Mouse (Mus musculus) cerebellum, postnatal 25 days (tissue): Measurements from ENCODE around the gene Arsb.

Experiments
- DNase-seq, 2 experiments: peaks; one replicate each; pipeline ENCODE4 v3.0.0; 2021; ENCODE audit warnings: mixed read lengths in 2 of 2

The Arsb gene

DNA sequence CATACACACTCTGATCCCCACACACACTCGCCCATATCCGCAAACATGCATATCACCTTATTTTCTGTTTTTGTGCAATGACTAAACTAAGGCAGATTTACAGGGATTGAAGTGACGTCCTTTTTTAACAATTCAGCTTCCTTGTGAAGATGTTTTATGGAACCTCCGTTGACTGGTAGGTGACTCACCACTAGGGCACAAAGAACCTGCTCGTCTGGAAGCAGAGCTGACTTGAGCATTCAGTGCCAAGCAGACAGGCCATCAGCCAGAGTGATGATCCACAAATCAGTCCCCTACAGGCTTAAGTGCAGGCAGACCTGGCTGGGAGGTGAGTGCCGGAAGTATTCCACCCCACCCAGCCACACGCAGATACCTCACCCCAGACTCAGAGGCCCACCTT, 120.7 kb downstream of the Arsb start:
- DNase-seq: no peak

DNA sequence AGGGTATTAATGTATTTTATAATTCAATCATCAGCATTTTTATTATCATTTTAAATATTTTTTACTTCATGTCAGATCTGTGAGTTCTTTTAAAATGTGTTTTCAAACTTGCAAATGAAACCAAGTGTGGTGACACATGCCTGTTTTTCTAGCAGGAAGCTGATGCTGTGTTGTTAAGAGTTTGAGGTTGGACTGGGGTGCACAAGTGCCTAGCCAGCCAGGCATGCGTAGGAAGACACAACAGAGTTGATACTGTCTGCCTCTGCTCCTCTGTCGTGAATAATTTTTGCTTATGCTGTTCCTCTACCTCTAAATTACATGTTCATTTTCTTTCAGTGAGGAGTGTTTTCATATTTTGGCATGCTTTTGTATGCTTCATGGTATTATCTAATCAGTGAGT, 122.7 kb downstream of the Arsb start:
- no peak for DNase-seq

DNA sequence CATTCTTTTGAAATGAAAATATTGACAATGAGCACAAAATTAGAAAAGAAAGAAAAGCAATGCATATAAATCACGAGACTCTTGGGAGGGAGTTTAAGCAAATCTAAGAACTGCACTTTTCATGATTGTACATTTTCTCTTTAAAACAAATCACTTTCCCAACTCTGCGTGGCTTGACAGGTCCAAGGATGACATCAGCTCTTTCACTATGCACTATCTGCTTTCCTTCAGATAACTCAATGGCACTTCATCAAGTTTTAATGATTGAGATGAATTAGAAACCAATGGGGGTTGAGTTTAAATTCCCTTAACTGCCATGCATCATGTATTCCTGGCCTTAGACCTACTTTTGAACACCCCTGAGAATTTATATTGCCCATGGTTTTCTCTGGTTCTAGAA, 124.0 kb downstream of the Arsb start:
- DNase-seq: no peak

DNA sequence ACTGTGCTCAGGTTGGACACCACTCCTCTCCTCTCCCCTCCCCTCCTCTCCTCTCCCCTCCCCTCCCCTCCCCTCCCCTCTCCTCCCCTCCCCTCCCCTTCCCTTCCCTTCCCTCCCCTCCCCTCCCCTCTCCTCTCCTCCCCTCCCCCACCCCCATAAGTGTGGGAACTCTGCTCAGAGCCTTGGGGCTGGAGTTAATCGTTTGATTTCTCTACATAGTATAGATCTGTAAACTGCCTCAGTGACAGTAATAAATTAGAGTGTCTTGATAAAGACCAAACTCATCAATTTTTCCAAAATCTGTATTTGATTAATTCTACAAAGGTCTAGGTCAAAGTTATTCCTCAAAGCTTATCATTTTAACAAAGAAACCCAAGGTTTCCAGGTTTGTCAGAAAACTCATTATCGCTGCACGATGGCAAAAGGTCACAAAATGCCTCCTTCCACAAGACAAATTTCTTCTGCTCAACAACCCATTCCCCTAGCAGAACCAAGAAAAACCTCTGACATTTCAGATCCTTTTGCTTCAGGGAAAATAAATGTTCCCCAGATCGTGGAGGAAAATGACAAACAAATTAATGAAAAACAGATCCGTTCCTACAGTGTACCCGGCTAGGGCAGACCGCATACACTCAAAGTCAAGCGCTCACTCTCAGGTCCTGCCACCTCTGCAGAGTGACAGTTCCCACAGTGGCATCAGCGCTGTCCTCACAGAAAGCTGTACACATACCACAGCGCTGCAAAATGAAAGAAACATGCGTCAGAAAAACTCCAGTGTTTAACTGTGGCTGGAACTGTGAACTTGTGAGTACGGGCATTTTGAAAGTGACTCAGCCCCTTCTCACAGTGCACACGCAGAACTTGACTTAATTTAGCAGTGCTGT, 126.8 kb downstream of the Arsb start:
- DNase-seq: no peak

DNA sequence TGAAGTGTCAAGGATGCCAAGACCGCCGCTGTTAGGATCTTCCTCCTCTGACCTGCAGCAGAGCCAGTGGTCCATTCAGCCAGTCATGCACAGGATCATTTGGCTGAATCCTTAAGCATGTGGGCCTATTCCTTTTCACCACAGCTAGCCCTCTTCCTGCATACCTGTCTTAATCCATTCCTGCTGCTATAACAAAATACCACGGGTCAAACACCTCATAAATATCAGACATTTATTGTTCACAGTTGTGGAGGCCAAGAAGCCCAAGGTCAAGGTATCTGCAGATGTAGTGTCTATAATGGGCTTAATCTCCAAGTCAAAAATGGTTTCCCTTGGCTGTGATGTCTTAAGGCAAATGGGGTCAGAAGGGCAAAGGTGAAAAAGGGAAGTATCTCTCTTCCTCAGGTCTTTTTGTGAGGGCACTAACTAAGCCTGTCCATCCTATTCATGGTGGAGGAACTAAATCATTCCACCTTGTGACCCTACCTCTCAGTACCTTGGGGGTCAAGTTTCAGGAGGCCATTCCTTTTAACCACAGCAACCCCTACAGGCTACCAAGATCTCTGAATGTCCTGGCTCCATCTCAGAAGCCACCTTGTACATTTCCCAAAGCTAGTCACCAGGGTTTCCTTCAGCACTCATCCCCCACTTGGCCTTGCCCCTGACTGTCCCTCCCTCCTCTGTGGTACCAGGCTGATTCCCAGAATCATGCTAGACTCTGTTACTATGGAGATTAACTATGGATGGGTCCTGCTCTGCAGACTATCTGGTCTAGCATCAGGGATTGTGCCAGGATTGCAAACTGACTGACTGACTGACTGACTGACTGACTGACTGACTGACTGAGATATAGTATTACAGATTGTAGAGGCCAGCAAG, 128.2 kb downstream of the Arsb start:
- no peak for DNase-seq

DNA sequence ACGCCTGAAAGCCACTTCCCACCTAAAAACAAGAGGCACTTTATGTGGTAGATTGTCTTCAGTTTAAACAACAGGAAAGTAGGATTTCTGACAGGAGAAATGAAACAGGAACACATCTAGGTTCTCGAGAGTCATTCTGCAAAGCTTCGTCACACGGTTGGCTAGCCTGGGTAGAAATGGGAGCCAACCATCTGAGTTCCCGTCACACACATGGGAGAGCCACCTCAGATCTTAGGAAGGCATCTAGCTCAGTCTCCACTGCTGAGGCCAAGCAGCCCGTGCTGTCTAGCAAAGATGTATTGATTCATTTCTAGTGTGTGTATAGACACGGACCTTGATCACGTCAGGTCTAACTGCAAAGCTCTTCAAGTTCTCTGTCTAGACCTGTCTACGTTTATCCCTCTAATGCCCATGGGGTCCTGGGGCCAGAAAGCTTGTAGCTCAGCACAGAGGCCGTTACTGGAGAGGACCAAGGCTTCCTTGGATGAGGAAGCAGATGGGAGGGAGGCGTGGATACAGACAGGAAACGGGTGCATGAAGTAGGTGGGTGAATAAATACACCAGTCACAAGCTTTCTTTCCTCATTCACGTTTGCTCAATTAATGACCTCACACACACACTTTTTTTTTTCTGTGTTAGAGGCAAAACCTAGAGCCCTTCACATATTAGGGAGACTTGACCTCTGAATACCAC, 129.7 kb downstream of the Arsb start:
- no peak for DNase-seq

DNA sequence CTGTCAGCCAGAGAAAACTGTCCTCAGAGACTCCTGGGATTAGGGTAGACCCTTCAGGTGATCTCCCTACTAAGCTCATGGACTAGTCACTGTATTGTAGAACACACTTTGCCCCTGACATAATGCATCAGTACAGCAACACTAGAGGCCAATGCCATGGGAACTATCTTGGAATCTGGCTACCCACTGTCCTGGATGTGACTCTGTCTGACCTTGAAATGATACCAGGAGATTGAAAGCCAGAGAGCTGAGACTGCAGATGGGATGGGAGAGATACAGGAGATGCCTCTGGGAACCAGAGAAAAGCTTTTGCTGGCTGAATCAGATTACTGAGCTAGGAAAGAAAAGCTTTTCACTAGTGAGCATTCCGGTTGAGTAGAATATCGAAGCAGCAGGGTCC, 130.7 kb downstream of the Arsb start:
- DNase-seq: no peak

DNA sequence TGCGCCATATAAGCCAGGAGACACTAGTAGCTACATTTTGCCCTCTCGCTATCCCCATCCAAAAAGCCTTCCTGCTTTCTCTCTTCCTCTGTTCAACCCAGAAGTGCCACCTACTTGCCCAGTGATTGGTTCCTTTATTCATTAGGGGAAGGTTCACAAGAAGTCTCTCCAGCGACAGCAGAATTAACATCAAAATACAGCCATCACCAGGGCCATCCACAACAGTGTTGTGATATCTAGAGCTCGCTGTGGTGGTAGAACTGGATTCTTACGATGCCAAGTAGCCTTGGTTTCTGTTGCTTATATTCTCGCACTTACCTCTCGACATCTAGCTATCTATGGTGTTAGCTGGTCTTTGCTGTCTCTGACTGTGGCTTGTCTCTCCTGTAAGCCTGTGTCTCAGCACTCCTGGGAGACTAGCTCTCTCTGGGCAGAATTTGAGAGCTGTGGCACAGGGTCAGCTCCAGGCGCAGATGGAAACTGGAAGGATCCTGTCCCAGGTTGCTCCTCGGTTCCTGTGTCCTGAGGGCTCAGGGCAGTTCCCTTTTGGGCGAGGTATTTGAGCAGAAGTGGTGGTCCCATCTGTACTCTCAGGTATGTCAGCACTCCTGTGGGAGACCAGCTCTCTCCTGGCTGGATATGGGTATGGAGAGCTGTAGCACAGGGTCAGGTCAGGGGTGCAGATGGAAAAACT, 135.3 kb downstream of the Arsb start:
- DNase-seq: no peak

DNA sequence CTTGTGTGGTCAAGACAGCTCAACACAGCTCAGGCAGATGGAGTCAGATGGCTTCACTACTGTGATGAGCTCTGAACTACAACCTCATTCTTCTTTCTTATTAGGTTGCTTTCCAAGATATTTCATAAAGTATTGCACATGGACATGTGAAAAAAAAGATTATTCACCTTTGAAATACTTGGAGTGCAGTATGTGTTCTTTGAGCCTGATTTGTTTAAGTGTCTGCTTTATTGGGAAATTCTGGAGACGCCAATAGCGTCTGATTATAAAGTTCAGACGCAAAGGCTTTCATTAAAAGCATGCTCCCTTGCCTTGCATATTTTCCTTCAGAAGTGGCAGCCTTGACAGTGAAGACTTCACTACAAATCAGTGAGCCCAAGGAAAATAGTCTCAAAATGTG, 136.5 kb downstream of the Arsb start:
- DNase-seq: no peak

DNA sequence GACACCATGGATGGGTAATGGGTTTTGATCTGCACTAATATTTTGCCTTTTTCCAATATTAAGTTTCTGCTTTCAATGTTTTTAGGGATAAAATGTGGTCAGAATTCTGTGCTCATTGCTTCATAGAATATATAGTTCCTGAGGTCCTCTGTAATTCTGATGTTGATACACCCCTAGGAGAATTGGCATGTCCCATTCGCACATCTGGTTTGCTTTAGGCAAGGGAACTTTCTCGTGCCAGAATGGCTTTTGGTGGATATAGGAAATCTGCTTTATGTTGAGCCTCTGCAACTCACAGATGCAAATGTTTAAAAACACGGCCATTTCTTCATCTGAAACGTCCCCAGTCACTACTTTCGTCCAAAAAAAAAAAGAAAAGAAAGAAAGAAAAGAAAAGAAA, 138.4 kb downstream of the Arsb start:
- DNase-seq: no peak

DNA sequence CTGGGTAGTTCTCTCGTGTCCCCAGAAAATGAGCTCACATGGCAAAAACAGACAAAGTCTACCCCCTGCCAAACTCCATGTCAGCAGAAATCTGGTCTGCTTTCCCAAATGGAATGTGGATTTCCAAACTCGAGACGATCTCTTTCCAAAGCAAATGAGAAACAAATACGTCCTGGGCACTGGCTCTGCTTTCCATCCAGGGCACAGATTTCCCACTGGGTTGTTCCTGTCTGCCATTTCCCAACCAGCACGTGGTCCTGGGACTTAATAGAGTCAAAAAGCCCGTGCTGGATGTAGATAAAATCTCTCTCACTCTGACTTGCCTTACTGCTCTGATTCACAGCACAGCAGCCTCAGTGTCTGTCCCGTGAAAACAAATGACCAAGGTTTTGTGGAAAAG, 139.6 kb downstream of the Arsb start:
- DNase-seq: peak; percentile 40 to 43

DNA sequence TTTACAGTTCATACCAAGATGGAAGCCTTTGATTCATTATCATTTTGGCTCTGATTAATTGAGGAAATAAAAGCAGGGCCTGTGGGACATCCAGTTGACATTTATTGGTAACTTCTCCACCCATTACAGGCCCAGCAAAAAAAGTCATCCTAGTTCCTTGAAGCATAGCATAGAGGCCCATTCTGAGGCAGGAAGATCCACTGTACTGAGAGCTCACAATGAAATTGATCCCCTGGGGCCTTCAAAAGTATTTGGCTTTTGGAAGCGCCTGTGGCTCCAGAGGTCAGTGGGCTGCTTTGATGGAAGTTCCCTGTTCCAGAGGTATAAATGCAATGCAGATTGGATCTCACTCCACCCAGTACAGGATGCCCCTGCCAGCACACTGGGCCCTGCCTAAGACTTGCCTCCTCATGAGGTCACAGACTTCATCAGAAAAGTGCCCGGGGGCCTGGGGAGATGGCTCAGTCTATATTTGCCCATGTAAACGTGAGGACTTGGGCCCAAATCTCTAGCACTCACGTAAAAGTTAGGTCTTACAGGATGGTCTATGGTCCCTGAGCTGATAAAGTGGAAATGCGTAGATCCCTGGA, 141.0 kb downstream of the Arsb start:
- no peak for DNase-seq

DNA sequence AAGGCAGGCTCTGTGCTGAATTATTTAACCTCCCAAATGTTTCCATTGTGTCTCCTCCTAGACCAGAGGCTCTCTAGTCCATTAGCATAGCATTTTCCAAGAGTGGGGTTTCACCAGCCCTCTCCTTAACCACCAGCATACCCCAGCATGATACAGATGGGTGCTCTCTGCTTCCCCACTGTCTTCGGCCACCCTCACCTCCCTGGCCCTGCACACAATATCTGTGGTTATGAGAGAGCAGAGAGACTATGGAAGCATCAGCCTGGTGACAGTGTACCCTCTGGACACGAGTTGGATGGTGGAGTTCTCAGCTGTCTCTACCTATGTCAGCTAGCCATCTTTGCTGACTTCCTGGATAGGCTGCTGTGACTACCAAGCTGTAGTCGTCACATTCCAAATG, 142.8 kb downstream of the Arsb start:
- no peak for DNase-seq

DNA sequence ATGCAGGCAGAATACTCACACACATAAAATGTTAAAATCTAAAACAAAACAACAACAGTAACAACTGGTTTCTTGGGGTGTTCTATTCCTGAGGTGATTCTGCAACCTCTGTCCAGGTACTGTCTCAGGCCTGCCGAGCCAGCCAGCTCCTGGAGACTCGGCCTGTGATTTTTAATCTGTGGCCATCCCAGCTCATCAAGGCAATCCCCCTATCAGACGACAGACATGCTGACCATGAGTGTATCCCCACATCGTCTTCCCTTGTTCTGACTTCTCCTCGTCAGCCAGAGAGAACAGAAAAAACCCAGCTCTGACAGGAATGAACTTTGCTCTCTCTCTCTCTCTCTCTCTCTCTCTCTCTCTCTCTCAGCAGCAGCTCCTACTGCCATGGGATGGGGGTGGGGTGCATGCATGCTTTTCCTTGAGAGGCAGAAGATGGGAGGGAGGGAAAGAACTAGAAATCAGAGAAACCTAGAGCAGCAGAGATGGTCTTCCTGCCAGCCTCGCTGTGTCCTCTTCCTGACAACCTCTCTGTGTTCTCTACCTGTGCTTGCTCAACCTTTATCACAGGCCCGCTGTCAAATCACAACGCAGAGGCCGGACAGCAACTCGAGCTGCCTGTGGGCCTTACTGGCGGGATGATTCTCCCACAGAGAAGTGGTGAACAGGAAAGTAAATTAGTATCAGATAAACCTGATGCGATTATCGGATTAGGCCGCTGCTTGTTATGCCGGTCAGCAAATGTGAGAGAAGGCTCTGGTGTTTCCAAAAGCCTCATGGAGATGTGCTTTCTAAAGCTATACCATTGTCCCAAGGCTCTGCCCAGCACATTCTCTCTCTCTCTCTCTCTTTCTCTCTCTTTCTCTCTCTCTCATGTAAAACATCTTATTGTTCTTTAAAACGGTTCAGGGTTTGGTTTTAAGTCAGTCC, 144.5 kb downstream of the Arsb start:
- no peak for DNase-seq

DNA sequence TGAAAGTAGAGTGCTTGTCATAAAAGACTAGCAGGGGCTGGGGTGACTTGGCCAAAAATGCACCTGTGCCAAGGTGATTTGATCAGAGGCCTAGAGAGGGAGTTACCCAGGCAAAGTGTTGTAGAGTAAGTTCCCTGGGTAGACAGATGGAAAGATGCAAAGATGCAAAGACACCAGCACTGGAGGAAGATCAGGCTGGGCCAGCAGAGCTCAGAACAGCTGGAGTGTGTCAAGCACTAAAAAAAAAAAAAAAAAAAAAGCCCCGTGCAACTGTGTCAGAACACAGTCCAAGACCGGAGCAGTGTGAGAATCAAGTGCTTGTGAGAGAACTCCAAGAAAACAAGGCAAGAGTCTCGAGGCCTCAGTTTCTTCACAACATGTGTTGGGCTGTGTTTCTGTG, 148.1 kb downstream of the Arsb start:
- DNase-seq: no peak

DNA sequence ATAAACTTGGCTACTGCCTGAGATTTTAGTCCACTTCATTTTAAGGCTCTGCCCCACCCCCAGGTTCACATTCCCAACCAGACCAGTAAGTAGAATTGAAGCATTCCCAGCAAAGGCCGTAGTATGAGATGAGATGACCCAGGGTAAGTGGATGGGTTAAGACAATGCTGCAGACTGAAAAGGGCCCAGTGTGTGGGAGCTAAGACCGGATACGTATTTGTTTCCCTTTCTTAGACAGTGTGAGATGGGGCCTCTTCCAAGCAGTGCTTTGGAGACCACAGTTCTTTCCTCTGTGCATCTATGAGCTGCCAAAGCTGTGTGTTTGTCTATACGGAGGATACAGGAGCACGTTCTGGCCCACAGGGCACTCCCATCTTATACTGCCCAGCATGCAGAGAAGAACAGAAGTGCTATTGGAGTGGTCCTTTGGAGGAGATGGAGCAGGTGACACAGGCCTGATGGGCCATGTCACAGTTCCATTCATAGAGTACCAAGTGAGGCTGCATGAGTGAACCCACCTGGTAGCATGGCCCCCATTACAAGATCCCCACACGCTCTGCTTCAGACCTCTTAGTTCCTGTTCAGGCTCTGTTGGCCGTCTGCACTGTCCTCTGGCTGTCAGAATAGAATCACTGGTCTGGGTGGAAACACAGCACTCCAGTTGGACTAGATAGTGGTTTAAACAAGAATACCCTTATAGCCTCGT, 148.8 kb downstream of the Arsb start:
- DNase-seq: no peak

DNA sequence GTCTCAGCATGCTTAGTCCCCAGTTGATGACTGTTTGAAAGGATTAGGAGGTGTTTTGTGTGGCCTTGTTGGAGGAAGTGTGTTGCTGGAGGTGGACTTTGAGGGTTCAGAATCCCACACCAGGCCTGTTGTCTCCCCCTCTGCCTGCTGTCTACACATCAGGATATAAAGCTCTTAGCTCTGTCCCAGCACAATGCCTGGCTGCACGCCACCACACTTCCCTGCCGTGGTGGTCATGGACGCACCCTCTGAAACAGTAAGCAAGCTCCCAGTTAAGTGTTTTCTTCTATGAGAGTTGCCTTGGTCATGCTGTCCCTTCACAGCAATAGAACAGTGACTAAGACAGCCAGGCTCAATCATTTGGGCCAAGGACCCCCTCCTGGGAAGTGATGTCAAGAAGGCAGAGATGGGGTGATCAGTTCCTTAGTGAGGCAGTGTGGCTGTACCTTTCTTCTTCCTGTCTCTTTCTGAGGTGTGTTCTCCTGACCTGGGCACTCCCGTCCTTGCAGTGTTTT, 149.4 kb downstream of the Arsb start:
- DNase-seq: no peak

DNA sequence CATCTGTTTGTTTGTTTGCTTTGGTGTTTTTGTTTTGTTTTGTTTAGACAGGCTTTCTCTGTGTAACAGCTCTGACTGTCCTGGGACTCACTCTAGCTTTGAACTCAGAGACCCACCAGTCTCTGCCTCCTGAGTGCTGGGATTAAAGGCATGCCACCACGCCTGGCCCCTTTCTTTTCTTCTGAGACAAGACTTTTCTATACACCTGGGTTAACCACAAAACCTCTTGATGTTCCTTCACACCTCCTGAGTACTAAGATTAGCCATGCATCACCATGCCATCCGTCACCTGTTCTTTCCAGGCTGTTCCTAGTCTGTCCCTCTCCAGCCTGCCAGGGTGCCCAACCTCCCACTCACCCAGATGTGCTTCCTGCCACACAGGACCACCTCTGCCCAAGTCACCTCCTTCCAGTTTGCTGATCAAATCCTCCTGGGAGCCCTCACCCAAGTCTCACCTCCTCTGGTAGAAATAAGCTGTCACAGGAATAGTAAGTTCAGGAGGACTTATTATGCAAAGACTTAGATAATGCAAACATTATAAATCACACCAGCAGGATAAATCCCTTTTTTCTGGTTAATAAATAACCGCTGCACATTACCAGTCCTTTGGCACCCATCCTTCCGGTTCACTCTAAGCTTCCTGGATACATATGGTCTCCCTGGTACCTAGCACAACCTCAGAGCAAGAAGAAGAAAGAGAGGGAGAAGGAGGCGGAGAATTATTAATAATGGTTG, 150.6 kb downstream of the Arsb start:
- DNase-seq: no peak

DNA sequence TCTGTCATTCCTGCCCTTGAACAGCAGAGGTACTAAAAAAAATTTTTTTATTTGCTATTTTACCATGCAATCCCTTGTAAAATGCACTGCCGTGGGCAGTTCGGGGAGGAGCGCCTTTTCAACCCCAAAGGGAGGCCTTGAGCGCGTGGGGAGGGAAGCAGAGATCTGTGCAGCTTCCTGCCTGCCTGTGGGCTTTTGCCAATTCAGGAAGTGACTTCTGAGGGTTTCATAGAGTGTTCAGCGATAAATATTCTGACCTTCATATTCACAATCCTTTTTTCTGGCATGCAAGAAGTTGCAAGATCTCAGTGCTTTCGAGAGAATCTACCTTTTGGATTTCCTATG, 151.1 kb downstream of the Arsb start:
- no peak for DNase-seq
